Mouse (Mus musculus) A20 (cell line): Measurements from ENCODE around the gene Odf3l2.

Experiments
- DNase-seq: peaks from one replicate; pipeline ENCODE4 v3.0.0-alpha.2; 2011; ENCODE audit warnings: low read depth, low spot score

The Odf3l2 gene

GRCm38 (mm10) chr10:79645711-79646110 lies at the start of gene Odf3l2:
Odf3l2 (minus strand) TSS chr10:79645738.
- DNase-seq, result no peak

- no peak for DNase-seq
These were observed 48.8 kb upstream of the Odf3l2 start for GRCm38 (mm10) chr10:79694379-79694655.

GRCm38 (mm10) chr10:79693580-79694378 lies 48.2 kb upstream of the Odf3l2 start:
- no peak for DNase-seq

- DNase-seq, result no peak
These were observed 46.5 kb upstream of the Odf3l2 start for GRCm38 (mm10) chr10:79691986-79692548.

- no peak for DNase-seq
These were observed 43.6 kb upstream of the Odf3l2 start for GRCm38 (mm10) chr10:79689178-79689577.

- no peak for DNase-seq
These were observed 43.2 kb upstream of the Odf3l2 start, which contains the start of gene Gzmm for GRCm38 (mm10) chr10:79688720-79689119. Gzmm (plus strand) TSS chr10:79689020.

GRCm38 (mm10) chr10:79687513-79687912 lies 42.0 kb upstream of the Odf3l2 start:
- no peak for DNase-seq

GRCm38 (mm10) chr10:79686691-79687090 lies 41.2 kb upstream of the Odf3l2 start:
- no peak for DNase-seq

- no peak for DNase-seq
These were observed 40.7 kb upstream of the Odf3l2 start for GRCm38 (mm10) chr10:79686219-79686618.

GRCm38 (mm10) chr10:79684770-79685600 lies 39.4 kb upstream of the Odf3l2 start:
- no peak for DNase-seq

GRCm38 (mm10) chr10:79683726-79684640 lies 38.4 kb upstream of the Odf3l2 start:
- no peak for DNase-seq

GRCm38 (mm10) chr10:79682916-79683582 lies 37.5 kb upstream of the Odf3l2 start:
- DNase-seq, result peak; percentile 68

- DNase-seq, result peak; percentile 63
These were observed 37.0 kb upstream of the Odf3l2 start for GRCm38 (mm10) chr10:79682551-79682915.

GRCm38 (mm10) chr10:79681591-79682245 lies 36.2 kb upstream of the Odf3l2 start, which contains the start of gene Cdc34:
Cdc34 (plus strand) TSS chr10:79682195.
- peak; percentile 100 for DNase-seq

- no peak for DNase-seq
These were observed 35.3 kb upstream of the Odf3l2 start for GRCm38 (mm10) chr10:79680606-79681495.

- DNase-seq, result no peak
These were observed 30.0 kb upstream of the Odf3l2 start for GRCm38 (mm10) chr10:79675346-79676035.

- DNase-seq, result no peak
These were observed 27.5 kb upstream of the Odf3l2 start for GRCm38 (mm10) chr10:79673054-79673453.

- peak; percentile 23 for DNase-seq
These were observed 26.5 kb upstream of the Odf3l2 start for GRCm38 (mm10) chr10:79672088-79672455.
